Comparison of ENCODE assay signal across 9 mouse cellular contexts in genomic region chr16:85747589-85748360, GRCm38 (mm10). TPM values are rescaled to one million over a fixed set of nuclear protein-coding genes. Genes with fewer than 3 reads are reported as not detected.
DNase-seq lines count a peak whose midpoint lies in the region; TF ChIP-seq lines count a peak whose summit lies in the region.
"Had no signal": no experiment of that assay in that cellular context is flagged by ENCODE, and none has a peak within 500 bp of the region (broad histone marks: within the 10 kb centered on the region; RNA-seq: fewer than 3 reads in every experiment).

No protein-coding gene starts in this region.

- 21% methylated on average over 16 of the region's 16 CpGs for WGBS in lung, adult 2 months

- intact Hi-C loops in heart, postnatal 36 days (cut with DNase I) = loop anchor here (2.0 to 5.0 kb wide), 2 partner anchors 55 to 1515 kb away; partner anchors contain the start of gene Adamts1

- H3K4me3 ChIP-seq in lung, adult 2 months (replicated peaks; ENCODE audit: extremely low read depth, low read depth, low read length) = no peak overlapping the region

- H3K4me1 ChIP-seq in lung, adult 2 months (ENCODE audit: control insufficient read depth, insufficient read depth, low read length) = peaks cover 17% of the 10 kb centered on the region

- no peak for TF ChIP-seq CTCF in lung, adult 2 months (IDR thresholded peaks at IDR 0.05; ENCODE audit: insufficient read depth, low read length)

- DNase-seq in right cerebral cortex, postnatal 10 days (ENCODE audit: low spot score in 2 of 2) = peak; percentile 37 to 38
- DNase-seq in right cerebral cortex, adult 18-20 months = no peak
- DNase-seq in cerebellum, postnatal 14 days = peak; percentile 71 to 78
- peak; percentile 73 to 79 for DNase-seq in heart, postnatal 36 days
- peak; percentile 62 for DNase-seq in lung, adult 2 months
- peak; percentile 19 for DNase-seq in urinary bladder, postnatal 25 days (ENCODE audit: low spot score)
- no peak for DNase-seq in frontal cortex, postnatal 25 days (ENCODE audit: low spot score in 2 of 2)
- DNase-seq in layer of hippocampus, adult 18-20 months (ENCODE audit: low spot score in 2 of 2) = no peak

- no peak for TF ChIP-seq POLR2A in lung, adult 2 months (IDR thresholded peaks at IDR 0.05; ENCODE audit: borderline replicate concordance, extremely low read depth, low read depth, low read length)

RNA-seq across cellular contexts. Expression of gene Adamts1, which starts 55.1 kb away (rescaled TPM):
- 10 to 100 TPM; 23.4 to 40.7 TPM for total RNA-seq in heart, postnatal 36 days (2021)
- 68.7 and 86.6 TPM in 2 replicates for polyA plus RNA-seq in lung, adult 2 months (2012; rRNA removed)
- 10 to 100 TPM; 20.3 to 25.1 TPM for total RNA-seq in layer of hippocampus, adult 18-20 months (2021)
- total RNA-seq: neutrophil, adult 5-6 weeks had no signal

Comparison
In these comparisons a context has a peak if more than half of its experiments do, and no peak if none do; other contexts are left out.
1. DNase-seq: peak in right cerebral cortex, postnatal 10 days (2 of 2), cerebellum, postnatal 14 days (2 of 2), heart, postnatal 36 days (2 of 2), lung, adult 2 months (single experiment) and urinary bladder, postnatal 25 days (single experiment); none in right cerebral cortex, adult 18-20 months (single experiment), frontal cortex, postnatal 25 days (0 of 2) and layer of hippocampus, adult 18-20 months (0 of 2).